Mouse (Mus musculus) kidney, postnatal 0 days (tissue): ENCODE results near the gene Patj. TPM values are rescaled to one million over a fixed set of nuclear protein-coding genes. Genes with fewer than 3 reads are reported as not detected.

Source experiments
- ATAC-seq: fragments of 200-750 bp; cut with Nextera tagmentation; replicated peaks from 2 replicates; pipeline ENCODE4 v1.8.0; 2017; ENCODE audit warnings: low read depth, moderate number of reproducible peaks, moderate TSS enrichment, moderate library complexity; ENCODE audit not compliant: low FRiP score
- DNase-seq: peaks from one replicate; pipeline ENCODE4 v3.0.0-alpha.2; 2016; ENCODE audit warnings: low spot score
- H3K27ac ChIP-seq: fragments of 300-500 bp; sonication (generic); 2 replicates; pipeline ENCODE4 v1.5.1; 2014; ENCODE audit warnings: mild to moderate bottlenecking
- H3K27me3 ChIP-seq: fragments of 300-500 bp; sonication (generic); 2 replicates; pipeline ENCODE4 v1.6.1; 2014; ENCODE audit warnings: low read length, mixed read lengths; ENCODE audit not compliant: insufficient read depth
- H3K36me3 ChIP-seq: fragments of 300-500 bp; sonication (generic); 2 replicates; pipeline ENCODE4 v1.6.1; 2014; ENCODE audit warnings: low read length, mixed read lengths; ENCODE audit not compliant: insufficient read depth
- H3K4me1 ChIP-seq: fragments of 300-500 bp; sonication (generic); replicated peaks from 2 replicates; pipeline ENCODE4 v1.6.1; 2014; ENCODE audit warnings: antibody characterized with exemption, low read length, mixed read lengths; ENCODE audit not compliant: insufficient read depth
- H3K4me2 ChIP-seq: fragments of 300-500 bp; sonication (generic); 2 replicates; pipeline ENCODE4 v1.6.1; 2014; ENCODE audit warnings: mild to moderate bottlenecking, low read length, moderate library complexity, mixed read lengths
- H3K4me3 ChIP-seq: fragments of 300-500 bp; sonication (generic); replicated peaks from 2 replicates; pipeline ENCODE4 v1.5.1; 2014; ENCODE audit warnings: low read depth, low read length
- H3K9ac ChIP-seq: fragments of 300-500 bp; sonication (generic); 2 replicates; pipeline ENCODE4 v1.6.1; 2014; ENCODE audit warnings: low read depth, low read length
- H3K9me3 ChIP-seq: fragments of 300-500 bp; sonication (generic); replicated peaks from 2 replicates; pipeline ENCODE4 v1.6.1; 2016; ENCODE audit warnings: low read length, inconsistent platforms, mixed read lengths
- CTCF ChIP-seq: IDR thresholded peaks from 2 replicates; pipeline ENCODE4 v1.5.1; 2016; ENCODE audit warnings: antibody characterized with exemption, low read depth, mild to moderate bottlenecking, moderate library complexity
- WGBS: fragments of 180-500 bp; shearing (Covaris S2); extraction: QIAGEN DNeasy Blood & Tissue Kit; methylation state at CpG from one replicate; pipeline ENCODE4 v1.1.7; 2014; 5-methylcytosine and 5-hydroxymethylcytosine counted together
- polyA plus RNA-seq: library from polyadenylated mRNA; unstranded; fragments of >200 nt; fragmentation: Nextera tagmentation; extraction: Ambion mirVana; gene quantifications from 2 replicates; pipeline ENCODE4 v1.2.1, GENCODE M21; 2015

Gene Patj
- polyA plus RNA-seq, 1 experiment from 2014 or later = 15.2 TPM

- Histone ChIP-seq H3K4me2 (no peak overlapping the region), H3K4me1 (no peaks in the 10 kb centered on the region), H3K27ac (no peak overlapping the region), H3K27me3 (no peaks in the 10 kb centered on the region), H3K9ac (no peak overlapping the region), H3K9me3 (no peaks in the 10 kb centered on the region), H3K36me3 (no peaks in the 10 kb centered on the region), H3K4me3 (no peak overlapping the region)
- TF ChIP-seq CTCF = no peak
- no peak for ATAC-seq
- DNase-seq = no peak
- 66% methylated on average over 3 of the region's 3 CpGs for WGBS
Observed at GRCm38 (mm10) chr4:98577957-98578541, 182.5 kb downstream of the Patj start.

GRCm38 (mm10) chr4:98581456-98581855 is 185.9 kb downstream of the Patj start:
- WGBS = 82% methylated on average over 8 of the region's 8 CpGs
- no peaks in the 10 kb centered on the region for H3K4me1 ChIP-seq
- no peak for TF ChIP-seq CTCF
- no peaks in the 10 kb centered on the region for H3K9me3 ChIP-seq
- H3K27me3 ChIP-seq = no peaks in the 10 kb centered on the region
- H3K9ac ChIP-seq = no peak overlapping the region
- ATAC-seq = no peak
- no peak overlapping the region for H3K4me3 ChIP-seq
- DNase-seq = no peak
- H3K36me3 ChIP-seq = no peaks in the 10 kb centered on the region
- no peak overlapping the region for H3K4me2 ChIP-seq
- H3K27ac ChIP-seq = no peak overlapping the region

- WGBS = 58% methylated on average over 5 of the region's 5 CpGs
- ATAC-seq = no peak; the same call in 1 of the 2 replicates
Observed at GRCm38 (mm10) chr4:98584023-98584422, 188.4 kb downstream of the Patj start.

GRCm38 (mm10) chr4:98586303-98586702 is 190.7 kb downstream of the Patj start:
- no peak for ATAC-seq
- no peak for TF ChIP-seq CTCF
- Histone ChIP-seq H3K36me3 (no peaks in the 10 kb centered on the region), H3K27ac (no peak overlapping the region), H3K4me3 (no peak overlapping the region), H3K4me2 (no peak overlapping the region), H3K4me1 (no peaks in the 10 kb centered on the region), H3K9me3 (no peaks in the 10 kb centered on the region), H3K9ac (no peak overlapping the region), H3K27me3 (no peaks in the 10 kb centered on the region)
- 77% methylated on average over 4 of the region's 4 CpGs for WGBS
- no peak for DNase-seq

More at GRCm38 (mm10) chr4:98584023-98584422, 188.4 kb downstream of the Patj start:
- Histone ChIP-seq H3K36me3 (no peaks in the 10 kb centered on the region), H3K9me3 (no peaks in the 10 kb centered on the region), H3K4me1 (no peaks in the 10 kb centered on the region), H3K4me2 (no peak overlapping the region), H3K4me3 (no peak overlapping the region), H3K27me3 (no peaks in the 10 kb centered on the region), H3K27ac (no peak overlapping the region), H3K9ac (no peak overlapping the region)
- no peak for TF ChIP-seq CTCF
- no peak for DNase-seq

GRCm38 (mm10) chr4:98587686-98588085 is 192.1 kb downstream of the Patj start:
- no peak for ATAC-seq
- H3K27ac ChIP-seq = no peak overlapping the region
- H3K4me2 ChIP-seq = no peak overlapping the region
- H3K4me3 ChIP-seq = no peak overlapping the region
- no peak for DNase-seq
- H3K9ac ChIP-seq = no peak overlapping the region
- H3K4me1 ChIP-seq = no peaks in the 10 kb centered on the region
- no peaks in the 10 kb centered on the region for H3K9me3 ChIP-seq
- H3K36me3 ChIP-seq = no peaks in the 10 kb centered on the region
- no peaks in the 10 kb centered on the region for H3K27me3 ChIP-seq
- TF ChIP-seq CTCF = no peak
- 85% methylated on average over 2 of the region's 2 CpGs for WGBS

- Histone ChIP-seq H3K9ac (no peak overlapping the region), H3K4me1 (no peaks in the 10 kb centered on the region), H3K27me3 (no peaks in the 10 kb centered on the region), H3K4me3 (no peak overlapping the region), H3K36me3 (no peaks in the 10 kb centered on the region), H3K9me3 (no peaks in the 10 kb centered on the region), H3K4me2 (no peak overlapping the region), H3K27ac (no peak overlapping the region)
- ATAC-seq (no peak; the same call in 1 of the 2 replicates), DNase-seq (peak; percentile 25)
- 44% methylated on average over 1 of the region's 1 CpGs for WGBS
- no peak for TF ChIP-seq CTCF
Observed at GRCm38 (mm10) chr4:98593961-98594360, 198.4 kb downstream of the Patj start.

GRCm38 (mm10) chr4:98598546-98598971 is 203.0 kb downstream of the Patj start:
- no peaks in the 10 kb centered on the region for H3K36me3 ChIP-seq
- H3K4me1 ChIP-seq = no peaks in the 10 kb centered on the region
- ATAC-seq = no peak
- TF ChIP-seq CTCF = no peak
- no peak for DNase-seq
- H3K9me3 ChIP-seq = no peaks in the 10 kb centered on the region
- H3K9ac ChIP-seq = no peak overlapping the region
- no peaks in the 10 kb centered on the region for H3K27me3 ChIP-seq
- no peak overlapping the region for H3K4me2 ChIP-seq
- H3K4me3 ChIP-seq = no peak overlapping the region
- WGBS = 18% methylated on average over 1 of the region's 1 CpGs
- H3K27ac ChIP-seq = no peak overlapping the region
